Mouse (Mus musculus) G1E (cell line): ENCODE data around the gene Cd28.

ENCODE experiments used
- CTCF ChIP-seq: IDR thresholded peaks from 2 replicates; pipeline ENCODE4 v1.5.1; 2012; ENCODE audit warnings: low read depth, low read length, inconsistent platforms, mixed read lengths
- GATA1 ChIP-seq: IDR thresholded peaks from 2 replicates; pipeline ENCODE4 v1.6.1; 2012; ENCODE audit warnings: borderline replicate concordance, low read length, inconsistent platforms, mixed read lengths
- GATA2 ChIP-seq: IDR thresholded peaks from 2 replicates; pipeline ENCODE4 v1.6.1; 2012; ENCODE audit warnings: low read depth, low read length, inconsistent platforms, borderline replicate concordance
- POLR2AphosphoS5 ChIP-seq: IDR thresholded peaks from 2 replicates; pipeline ENCODE4 v1.6.1; 2012; ENCODE audit warnings: low read depth, low read length, inconsistent platforms; ENCODE audit not compliant: insufficient replicate concordance
- TAL1 ChIP-seq: conservative IDR thresholded peaks from 2 replicates; pipeline ENCODE4 v1.6.1; 2012; ENCODE audit warnings: low read depth, low read length, inconsistent platforms, mixed read lengths

GRCm38 (mm10) chr1:60813411-60813810 is 96.8 kb downstream of the Cd28 start:
- TF ChIP-seq TAL1 (no peak), CTCF (no peak), GATA1 (no peak), GATA2 (no peak), POLR2AphosphoS5 (no peak)
